In the genomic region with DNA sequence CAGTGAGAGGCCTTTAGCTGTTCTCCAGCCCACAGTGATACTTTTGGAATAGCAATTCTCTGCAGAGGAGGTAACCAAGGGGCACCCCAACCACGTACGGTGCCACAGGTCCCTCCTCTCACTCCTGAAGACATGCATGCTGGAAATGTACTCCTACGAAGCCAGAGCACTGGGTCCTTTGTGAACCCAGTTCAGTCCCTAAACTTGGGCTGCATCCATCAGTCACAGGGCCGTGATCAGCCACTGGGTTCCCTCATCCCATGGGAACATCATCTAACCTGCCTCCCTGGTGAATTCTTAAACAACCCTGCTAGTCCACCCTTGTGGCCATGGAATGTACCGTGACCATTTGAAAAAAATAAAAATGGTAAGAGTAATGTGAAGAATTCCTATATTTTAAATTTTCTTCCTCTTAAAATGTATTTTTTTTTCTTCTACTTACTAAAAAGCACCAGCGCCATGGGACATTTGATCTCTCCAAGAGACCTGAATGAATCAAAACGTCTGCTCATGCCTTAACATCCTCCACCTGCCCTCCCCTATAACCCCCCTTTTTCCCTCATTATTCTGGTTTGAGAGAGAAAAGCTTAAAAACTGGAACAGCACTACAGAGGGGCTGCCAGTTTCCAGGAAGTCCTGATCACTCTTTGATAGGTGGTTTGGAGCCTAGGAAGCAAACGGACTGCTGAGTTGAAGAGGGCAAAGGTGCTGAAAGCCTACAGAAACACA, we compare ENCODE assay signal across 10 mouse cellular contexts. TPM values are rescaled to one million over a fixed set of nuclear protein-coding genes. Genes with fewer than 3 reads are reported as not detected.
DNase-seq lines count a peak whose midpoint lies in the region; ATAC-seq lines count a peak whose summit lies in the region.
"Had no signal": no experiment of that assay in that cellular context is flagged by ENCODE, and none has a peak within 500 bp of the region (broad histone marks: within the 10 kb centered on the region; RNA-seq: fewer than 3 reads in every experiment).

No protein-coding gene starts in this region.

- peaks cover 5% of the 10 kb centered on the region for H3K36me3 ChIP-seq in heart, embryonic 16.5 days (ENCODE audit: control insufficient read depth, insufficient read depth)
- H3K36me3 ChIP-seq in midbrain, embryonic 14.5 days (ENCODE audit: control insufficient read depth, insufficient read depth, low read length), result peaks cover 6% of the 10 kb centered on the region; the same call in 1 of the 2 replicates

- no peak for ATAC-seq in heart, embryonic 16.5 days (replicated peaks; ENCODE audit: extremely low read depth, insufficient read depth, low FRiP score)
- no peak for ATAC-seq in midbrain, embryonic 14.5 days (ENCODE audit: low FRiP score, low TSS enrichment)

- peak overlapping the region; percentile 100 for H3K9ac ChIP-seq in heart, embryonic 16.5 days (ENCODE audit: low read length)
- no peak overlapping the region for H3K9ac ChIP-seq in midbrain, embryonic 14.5 days (replicated peaks; ENCODE audit: low read length)

- H3K4me1 ChIP-seq in heart, embryonic 16.5 days (ENCODE audit: control insufficient read depth, insufficient read depth, low read length), result peaks cover 65% of the 10 kb centered on the region
- peaks cover 66% of the 10 kb centered on the region for H3K4me1 ChIP-seq in midbrain, embryonic 14.5 days (ENCODE audit: control insufficient read depth, insufficient read depth, low read length)

- peak overlapping the region; percentile 100 for H3K27ac ChIP-seq in heart, embryonic 16.5 days (ENCODE audit: low read length)
- 0 out of 2 replicates have a peak overlapping the region, but pooled peaks have one; percentile 13 for H3K27ac ChIP-seq in midbrain, embryonic 14.5 days (replicated peaks; ENCODE audit: low read depth, low read length)

- H3K9me3 ChIP-seq in heart, embryonic 16.5 days (replicated peaks; ENCODE audit: control insufficient read depth, low read length), result no peaks in the 10 kb centered on the region
- no peaks in the 10 kb centered on the region for H3K9me3 ChIP-seq in midbrain, embryonic 14.5 days (ENCODE audit: control insufficient read depth, low read length)

- H3K4me3 ChIP-seq in heart, embryonic 16.5 days (ENCODE audit: low read length), result peak overlapping the region; percentile 84
- no peak overlapping the region for H3K4me3 ChIP-seq in midbrain, embryonic 14.5 days (replicated peaks; ENCODE audit: low read depth, low read length)
- H3K4me3 ChIP-seq: erythroblast, embryonic 14.5 days had no signal

- no peaks in the 10 kb centered on the region for H3K27me3 ChIP-seq in heart, embryonic 16.5 days (ENCODE audit: control insufficient read depth, insufficient read depth, low read length)
- no peaks in the 10 kb centered on the region for H3K27me3 ChIP-seq in midbrain, embryonic 14.5 days (ENCODE audit: control insufficient read depth, insufficient read depth, low read length)

- DNase-seq in cerebellum, adult 11-12 months, result peak; percentile 36
- DNase-seq in cerebellum, adult 11 months, result no peak
- DNase-seq in kidney, adult 9 months, result peak; percentile 25
- no peak for DNase-seq in kidney, adult 11 months
- no peak for DNase-seq in midbrain, embryonic 14.5 days
- DNase-seq in adipocyte (ENCODE audit: low spot score), result no peak
- no peak for DNase-seq in yolk sac, embryonic 10.5 days (ENCODE audit: low spot score)
- DNase-seq: right cerebral cortex, postnatal 4 days had no signal

- WGBS in heart, embryonic 16.5 days, result 41% methylated on average over 8 of the region's 8 CpGs
- WGBS in midbrain, embryonic 14.5 days, result 67% methylated on average over 8 of the region's 8 CpGs

- peak overlapping the region; percentile 88 for H3K4me2 ChIP-seq in heart, embryonic 16.5 days (ENCODE audit: low read depth, low read length)
- peak overlapping the region; percentile 62; the same call in 1 of the 2 replicates for H3K4me2 ChIP-seq in midbrain, embryonic 14.5 days (ENCODE audit: low read length)

RNA-seq across cellular contexts. Expression of a gene that starts 5.1 kb away (rescaled TPM):
- 328 and 335 TPM in 2 replicates for polyA plus RNA-seq in heart, embryonic 16.5 days (2015; fragmentation: Nextera tagmentation; extraction: Ambion mirVana)
- 80.9 and 84.7 TPM in 2 replicates for polyA plus RNA-seq in midbrain, embryonic 14.5 days (2014; fragmentation: Nextera tagmentation; extraction: Ambion mirVana)

Comparison
In these comparisons a context has a peak if more than half of its experiments do, and no peak if none do; other contexts are left out.
1. DNase-seq: peak in cerebellum, adult 11-12 months (single experiment) and kidney, adult 9 months (single experiment); none in cerebellum, adult 11 months (single experiment), kidney, adult 11 months (single experiment), midbrain, embryonic 14.5 days (single experiment), adipocyte (single experiment) and yolk sac, embryonic 10.5 days (single experiment).